Mouse (Mus musculus) right cerebral cortex, postnatal 4 days (tissue): ENCODE results near the gene Maml1.

Experiments
- DNase-seq: peaks from one replicate; pipeline ENCODE4 v3.0.0-alpha.2; 2022

The Maml1 gene

DNA sequence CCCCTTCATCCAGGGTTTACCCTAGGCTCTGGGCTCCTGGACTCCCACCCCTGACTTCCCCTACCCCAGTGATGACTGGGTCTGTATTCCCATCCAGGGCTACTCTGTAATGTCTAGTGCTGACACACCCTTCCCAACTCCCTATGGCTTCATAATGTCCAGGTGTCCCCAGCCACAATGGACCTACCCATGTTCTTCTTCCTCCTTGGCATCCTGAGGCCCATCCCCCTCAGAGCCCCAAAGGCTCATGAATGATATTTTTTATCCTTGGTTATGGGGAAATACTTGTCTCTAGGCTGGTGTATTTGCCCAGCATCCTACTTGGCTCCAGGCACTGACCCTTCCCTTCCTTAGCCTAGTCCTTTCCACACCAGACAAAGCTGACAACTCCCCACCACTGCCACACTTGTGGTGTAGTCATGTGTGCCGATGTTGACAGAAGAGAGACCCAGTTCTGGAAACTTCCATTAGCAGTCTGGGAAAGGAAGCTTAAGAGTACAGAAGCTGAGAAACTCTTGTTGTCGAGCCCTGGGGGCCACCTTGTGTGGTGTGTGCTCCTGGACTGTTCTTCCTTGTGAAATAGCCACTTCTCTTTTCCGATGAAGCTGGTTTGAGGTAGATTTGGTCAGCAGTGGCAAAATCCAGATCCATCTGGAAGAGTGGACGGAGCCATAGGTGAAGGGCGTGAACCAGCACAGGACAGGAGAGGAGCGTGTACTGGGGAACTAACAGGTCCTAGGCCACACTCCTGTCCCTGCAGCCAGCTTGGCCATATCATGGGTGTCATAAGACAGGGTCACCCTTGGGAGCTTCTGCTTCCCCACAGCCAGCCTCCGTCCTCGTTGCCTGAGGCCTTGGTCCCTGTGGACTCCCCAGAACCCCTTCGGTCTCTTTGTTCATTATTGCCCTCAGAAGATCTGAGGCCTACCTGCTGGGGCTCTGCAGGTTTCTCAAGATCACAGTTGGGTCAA, 53.0 kb downstream of the Maml1 start:
- no peak for DNase-seq

DNA sequence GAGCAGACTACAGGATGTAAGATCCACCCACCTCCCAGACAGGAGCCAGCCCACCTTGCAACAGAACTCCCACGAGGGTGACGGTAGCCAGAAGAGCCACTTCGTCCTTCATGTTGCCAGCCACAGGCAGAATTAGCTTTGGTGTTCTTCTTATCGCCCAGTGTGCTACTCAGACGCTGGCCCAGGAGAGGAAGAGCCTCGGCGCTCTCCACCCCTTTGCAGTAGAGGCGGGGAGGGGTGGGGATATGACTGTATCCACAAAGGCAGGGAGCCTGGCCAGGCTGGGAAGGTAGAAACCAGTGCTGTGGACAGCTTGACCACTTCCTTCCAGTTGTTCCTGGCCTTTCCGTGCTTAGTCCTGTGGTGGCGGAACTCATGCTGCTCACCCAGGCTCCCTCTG, 53.8 kb downstream of the Maml1 start, which contains the start of gene Ltc4s:
TSS of gene Ltc4s (minus strand) at position 293 of the 400 bp plus-strand sequence.
- DNase-seq: no peak

DNA sequence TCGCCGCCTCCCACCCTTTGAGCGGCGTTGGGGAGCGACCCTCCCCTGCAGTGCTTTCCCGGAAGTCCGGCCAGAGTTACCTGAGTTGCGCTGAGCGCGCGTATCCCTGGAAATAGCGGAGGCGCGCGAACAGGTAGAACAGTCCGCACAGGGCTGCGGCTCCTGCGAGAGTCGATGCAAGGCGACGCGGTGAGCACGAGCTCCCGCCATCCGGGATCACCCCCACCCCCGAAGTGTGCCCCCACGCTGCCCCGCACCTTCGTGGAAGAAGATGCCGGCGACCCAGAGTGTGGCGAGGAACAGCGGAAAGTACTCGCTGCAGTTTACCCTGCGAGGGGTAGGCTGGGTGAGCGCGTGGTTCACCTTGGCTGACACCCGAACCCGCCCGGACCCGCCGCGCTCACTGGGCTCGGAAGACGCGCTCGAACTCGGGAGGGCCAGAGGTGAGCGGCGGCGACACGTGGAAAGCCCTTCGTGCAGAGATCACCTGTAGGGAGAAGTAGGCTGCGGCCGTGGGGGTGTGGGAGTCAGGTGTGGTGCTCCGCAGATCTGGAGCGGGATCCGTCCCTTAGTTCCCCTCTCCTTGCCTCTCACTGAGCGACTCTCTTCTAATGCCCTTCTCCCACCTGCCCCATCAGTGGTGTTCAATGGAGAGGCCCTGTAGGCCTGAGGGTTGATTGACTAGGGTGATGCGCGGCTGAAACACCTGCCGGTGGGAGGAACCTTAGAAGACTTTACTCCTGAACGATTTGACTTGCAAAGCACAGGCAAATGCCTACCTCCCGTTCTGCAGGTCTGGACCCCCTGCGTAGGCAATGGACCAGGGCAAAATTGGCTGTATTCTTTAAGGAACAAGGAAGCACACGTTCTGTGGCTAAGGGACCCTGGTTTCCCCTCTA, 54.9 kb downstream of the Maml1 start:
- DNase-seq: no peak

DNA sequence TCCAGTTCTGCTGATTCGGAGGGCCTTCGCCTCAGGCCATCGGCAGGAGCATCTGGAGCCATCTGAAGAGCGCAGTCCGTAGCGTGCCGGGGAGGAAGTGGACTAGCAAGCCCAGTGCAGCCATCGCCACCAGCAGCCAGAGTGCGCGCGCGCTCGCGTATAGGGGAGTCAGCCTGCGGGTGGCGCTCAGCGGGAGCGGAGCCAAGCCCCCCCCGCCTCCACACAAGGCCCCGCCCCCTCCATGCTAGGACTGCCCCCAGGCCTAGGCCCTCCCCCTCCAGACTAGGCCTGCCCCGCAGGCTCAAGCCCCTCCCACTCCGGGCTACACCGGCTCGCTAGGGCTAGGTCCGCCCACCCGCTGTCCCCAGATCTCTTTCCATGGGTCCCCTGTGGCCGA, 55.6 kb downstream of the Maml1 start:
- peak; percentile 89 for DNase-seq

DNA sequence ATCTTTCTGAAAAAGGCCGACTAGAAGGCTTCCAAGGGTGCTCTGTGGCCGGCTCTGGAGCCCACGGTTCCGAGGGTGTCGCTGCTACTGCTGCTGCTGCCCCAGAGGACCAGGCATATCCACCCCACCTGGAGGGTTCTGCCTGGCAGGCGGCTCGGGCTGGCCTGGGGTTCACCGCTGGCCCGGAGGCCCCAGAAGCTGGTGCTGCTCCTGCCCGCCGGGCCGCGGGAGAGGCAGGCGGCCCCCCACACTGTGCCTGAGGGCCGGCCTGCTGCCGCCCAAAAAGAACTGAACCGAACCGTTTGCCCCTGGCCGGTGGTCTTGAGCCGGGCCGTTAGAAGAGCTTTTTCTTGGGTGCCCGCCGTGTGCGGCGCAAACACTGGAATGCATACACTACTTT, 57.5 kb downstream of the Maml1 start:
- DNase-seq: no peak

DNA sequence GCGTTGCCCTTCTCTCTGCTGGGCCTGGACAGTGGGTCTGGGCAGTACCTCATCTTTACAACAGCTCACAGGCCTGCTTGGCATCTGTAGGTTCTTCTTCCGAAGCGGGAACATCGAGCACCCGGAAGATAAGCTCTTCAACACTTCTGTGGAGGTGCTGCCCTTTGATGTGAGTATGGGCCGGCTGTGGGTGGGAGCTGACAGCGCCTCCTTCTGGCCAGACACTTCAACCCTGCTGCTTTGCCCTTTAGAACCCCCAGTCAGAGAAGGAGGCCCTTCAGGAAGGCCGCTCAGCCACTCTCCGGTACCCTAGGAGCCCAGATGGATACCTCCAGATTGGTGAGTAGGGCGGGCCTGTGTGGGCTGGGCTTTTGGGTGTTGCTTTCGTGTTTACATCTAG, 58.1 kb downstream of the Maml1 start:
- no peak for DNase-seq

DNA sequence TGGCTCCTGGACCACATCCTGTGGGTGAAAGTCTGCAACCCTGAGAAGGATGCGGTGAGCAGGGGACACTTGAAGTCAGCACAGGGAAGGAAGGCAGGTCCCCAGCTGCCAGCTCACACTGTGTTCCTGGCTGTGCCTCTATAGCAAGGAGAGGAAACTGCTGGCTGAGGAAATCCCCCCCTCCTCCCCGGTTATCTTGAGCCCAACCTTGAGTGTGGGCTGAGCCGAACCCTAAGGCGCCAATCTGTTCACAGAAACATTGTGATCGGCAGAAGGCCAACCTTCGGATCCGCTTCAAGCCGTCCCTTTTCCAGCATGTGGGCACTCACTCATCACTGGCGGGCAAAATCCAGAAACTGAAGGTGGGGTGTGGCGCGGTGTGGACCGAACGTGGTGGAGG, 59.1 kb downstream of the Maml1 start:
- no peak for DNase-seq

DNA sequence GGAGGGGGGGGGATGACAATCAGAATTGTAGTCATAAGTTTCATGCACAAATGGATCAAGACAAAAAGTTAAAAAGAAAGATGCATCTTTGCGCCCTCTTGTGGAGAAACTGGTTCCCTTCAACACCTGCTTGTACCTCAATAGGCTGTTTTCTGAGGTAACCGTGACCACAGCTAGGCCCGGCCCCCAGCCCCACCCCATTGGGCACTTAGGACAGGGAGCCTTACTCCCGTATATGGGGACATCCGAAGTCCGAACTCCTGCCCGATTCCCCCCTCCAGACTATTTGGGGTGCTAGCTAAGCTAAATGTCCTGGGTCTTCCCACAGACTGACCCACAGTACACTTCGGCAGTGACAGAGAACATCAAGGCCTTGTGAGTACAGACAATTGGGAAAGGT, 60.7 kb downstream of the Maml1 start:
- DNase-seq: peak; percentile 50

DNA sequence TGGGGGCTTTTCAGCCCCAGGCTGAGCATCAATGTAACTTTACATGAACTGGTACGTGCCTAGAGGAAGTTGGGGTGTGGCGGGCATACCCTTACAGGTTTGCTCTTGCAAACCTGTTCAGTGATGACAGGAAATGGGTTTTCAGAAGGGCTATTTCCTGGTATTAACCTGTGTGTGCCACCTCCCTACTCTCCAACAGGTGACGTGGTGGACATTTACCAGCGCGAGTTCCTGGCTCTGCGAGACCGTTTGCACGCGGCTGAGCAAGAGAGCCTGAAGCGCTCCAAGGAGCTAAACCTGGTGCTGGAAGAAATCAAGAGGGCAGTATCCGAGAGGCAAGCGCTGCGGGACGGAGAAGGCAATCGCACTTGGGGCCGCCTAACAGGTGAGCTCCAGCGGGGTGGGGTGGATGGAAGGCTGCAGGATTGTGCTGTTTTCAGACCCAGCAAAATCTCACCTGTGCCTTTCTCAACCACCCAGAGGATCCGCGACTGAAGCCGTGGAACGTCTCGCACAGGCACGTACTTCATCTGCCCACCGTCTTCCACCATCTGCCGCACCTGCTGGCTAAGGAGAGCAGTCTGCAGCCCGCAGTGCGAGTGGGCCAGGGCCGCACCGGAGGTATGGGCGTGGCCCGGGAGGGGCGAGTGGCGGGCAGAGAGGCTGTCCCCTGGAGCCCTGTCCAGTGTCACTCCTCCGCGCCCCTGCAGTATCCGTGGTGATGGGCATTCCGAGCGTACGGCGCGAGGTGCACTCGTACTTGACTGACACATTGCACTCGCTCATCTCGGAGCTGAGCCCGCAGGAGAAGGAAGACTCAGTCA, 61.4 kb downstream of the Maml1 start:
- no peak for DNase-seq

DNA sequence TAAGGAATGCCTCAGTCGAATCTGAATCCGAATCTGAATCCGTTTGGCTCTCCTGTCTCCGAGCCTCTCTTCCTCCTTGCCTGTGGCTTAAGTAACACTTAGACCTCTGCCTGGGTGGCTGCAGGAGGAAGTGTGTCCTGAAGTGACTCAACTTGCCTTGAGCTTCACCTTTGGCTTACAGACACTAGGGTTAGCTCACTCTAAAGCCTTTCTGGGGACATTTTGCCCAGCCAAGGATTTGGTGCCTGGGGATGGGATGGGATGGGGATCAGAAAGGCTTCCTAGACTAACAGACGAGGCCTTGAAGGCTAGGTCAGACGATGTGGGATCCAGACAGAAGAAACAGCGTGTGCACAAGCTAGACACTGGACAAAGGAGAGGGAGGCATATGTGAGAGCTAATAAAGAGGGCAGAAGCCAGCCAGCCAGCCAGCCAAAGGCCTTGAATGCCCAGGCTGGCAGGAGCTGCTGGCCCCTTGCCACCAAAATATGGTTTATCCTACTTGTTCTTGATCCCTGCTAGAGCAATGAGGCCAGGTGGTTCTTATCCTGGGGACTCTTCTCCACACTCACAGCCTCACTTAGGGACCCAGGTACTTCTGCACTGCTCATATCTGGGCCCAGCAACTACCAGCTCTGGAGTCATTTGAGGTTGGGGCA, 62.7 kb downstream of the Maml1 start:
- no peak for DNase-seq

DNA sequence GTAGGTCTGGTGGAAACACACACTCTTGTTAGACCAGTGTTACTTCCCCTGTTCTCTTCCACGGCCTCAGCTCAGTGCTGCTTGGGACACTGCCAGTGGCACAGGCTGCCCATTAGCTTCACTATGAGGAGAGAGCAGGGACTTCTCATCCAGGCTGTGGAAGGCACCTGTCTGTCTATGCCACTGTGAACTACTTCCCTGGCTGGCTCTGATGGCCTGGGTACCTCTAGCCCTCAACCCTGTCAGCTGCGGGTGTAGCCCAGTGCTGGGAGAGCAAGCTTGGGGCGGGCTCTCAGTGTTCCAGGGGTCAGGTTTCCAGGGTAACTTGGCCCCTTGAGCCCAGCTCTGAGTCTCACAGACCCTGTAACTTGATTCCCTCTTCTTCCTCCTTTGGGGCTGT, 63.3 kb downstream of the Maml1 start:
- DNase-seq: no peak

DNA sequence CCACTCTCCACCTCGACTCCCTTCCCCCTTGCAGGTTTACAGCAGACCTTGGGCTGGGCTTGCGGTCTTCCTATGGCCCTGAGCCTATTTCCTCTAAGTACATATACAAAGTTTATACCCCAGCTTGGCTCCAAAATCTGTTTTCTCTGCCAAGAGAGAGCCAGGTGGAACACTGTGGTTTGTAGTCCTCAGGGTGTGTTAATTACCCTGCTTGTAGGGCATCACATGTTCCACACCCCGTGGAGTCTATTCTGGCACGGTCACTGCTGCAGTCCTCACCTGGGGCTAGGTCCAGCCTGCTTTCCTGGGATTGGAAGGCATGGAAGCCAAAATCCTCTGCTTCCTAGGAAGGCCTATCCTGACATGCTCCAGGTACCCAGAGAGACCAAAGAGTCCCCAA, 64.4 kb downstream of the Maml1 start:
- no peak for DNase-seq

DNA sequence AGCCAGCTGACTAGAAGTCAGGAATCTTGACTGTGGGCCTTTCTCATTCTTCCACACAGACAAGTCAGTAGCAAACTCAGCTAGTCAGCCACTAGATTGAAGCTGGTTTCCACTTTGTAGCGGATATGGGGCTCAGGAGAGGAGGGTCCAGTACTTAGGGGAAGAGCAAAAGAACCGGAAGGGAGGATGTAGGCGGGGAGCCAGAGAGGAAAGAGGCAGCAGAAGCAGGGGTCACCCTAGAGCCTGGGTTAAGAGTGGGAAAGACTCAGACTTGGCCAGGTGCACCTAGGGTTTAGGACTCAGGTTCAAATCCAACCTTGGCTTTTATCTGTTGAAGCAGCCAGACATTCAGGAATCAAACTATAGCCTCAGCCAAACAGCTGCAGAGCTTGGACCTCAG, 64.9 kb downstream of the Maml1 start:
- DNase-seq: no peak

DNA sequence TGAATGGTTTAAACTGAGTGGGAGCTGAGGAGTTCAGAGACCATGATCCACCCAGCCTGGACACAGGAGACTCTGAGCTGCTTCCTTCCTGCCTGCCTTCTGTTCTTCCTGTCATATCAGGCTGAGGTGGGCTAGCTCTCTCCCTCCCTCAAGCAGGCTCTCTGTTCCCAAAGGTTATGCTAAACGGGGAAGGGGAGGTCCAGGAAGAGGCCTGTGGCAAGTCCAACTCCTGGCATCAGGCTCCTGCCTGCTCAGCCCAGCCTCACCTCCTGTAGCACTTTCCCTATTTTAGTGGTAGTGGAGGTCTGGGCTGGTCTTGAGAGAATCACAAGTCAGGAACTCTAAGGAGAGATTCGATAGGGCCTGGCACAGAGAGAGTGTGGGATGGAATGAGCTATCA, 65.7 kb downstream of the Maml1 start:
- no peak for DNase-seq

DNA sequence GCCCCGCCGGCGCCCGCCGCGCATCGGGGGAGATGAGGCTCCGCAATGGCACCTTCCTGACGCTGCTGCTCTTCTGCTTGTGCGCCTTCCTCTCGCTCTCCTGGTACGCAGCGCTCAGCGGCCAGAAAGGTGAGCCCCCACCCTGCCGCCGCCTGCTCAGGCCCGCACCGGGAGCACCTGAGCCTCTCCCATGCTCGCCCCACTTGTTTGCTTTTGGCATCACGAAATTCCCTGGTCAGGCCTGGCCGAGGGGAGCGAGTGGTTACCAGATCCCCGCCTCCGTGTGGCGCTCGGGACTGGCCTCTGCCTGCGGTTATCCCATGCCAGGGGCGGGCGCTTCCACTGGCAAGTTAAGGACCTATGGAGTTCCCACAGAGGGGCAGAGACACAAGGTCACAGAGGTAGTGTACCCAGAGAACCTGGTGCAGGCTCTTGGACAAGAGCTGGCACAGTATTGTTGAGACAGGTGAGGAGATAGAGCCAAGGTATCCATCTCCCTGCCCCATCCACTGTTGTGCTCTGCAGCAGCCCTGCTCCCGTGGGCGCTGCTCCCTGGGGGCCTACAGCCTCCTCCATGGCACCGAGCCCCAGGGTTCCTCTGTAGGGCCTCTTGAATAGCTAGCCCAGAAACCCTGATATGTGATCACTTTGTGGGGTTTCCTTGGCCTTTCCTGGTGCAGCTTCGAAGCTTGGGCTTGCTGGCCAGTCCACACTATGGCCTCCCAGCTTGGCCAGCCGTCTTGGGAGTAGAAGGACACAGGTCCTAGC, 66.3 kb downstream of the Maml1 start:
- peak; percentile 53 for DNase-seq

DNA sequence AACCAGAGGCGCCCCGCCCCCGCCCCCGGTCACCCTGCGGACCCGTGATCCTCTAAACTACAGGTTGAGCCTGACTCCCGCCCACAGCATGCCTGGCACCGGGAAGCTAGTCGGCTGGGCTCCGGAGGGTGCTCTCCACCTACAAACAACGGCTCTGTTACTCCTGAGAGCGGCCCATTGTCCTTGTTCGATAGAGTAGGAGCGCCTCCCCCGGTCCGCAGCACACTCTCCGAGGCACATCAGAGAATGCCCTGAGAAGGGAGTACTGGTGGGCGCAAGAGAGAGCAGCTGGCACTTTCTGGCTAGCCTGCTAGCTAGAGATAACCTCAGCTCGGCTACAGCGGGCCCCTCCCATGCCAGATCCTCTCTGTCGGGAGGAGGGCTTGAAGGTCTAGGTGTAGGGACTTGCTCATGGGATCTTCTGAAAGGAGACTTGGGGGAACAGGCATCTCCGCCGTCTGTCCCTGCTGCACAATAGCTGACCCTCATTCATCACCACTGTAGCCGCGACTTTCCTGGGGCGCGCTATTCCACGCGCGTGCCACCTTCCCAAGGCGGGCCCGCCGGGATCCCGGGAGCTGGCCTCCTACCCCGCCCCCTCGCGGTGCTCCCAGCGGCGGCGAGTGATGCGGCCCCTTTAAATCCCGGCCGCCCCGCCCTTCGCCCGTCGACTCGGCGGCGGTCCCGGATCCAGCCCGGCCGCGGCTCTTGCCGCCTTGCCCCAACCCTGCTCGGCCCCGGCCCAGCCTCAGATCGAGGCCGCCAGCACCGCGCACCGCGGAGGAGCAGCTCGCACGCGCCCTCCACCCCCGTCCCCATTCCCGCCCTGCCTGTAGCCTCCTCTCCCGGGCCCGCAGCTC, 67.2 kb downstream of the Maml1 start:
- DNase-seq: peak; percentile 85

DNA sequence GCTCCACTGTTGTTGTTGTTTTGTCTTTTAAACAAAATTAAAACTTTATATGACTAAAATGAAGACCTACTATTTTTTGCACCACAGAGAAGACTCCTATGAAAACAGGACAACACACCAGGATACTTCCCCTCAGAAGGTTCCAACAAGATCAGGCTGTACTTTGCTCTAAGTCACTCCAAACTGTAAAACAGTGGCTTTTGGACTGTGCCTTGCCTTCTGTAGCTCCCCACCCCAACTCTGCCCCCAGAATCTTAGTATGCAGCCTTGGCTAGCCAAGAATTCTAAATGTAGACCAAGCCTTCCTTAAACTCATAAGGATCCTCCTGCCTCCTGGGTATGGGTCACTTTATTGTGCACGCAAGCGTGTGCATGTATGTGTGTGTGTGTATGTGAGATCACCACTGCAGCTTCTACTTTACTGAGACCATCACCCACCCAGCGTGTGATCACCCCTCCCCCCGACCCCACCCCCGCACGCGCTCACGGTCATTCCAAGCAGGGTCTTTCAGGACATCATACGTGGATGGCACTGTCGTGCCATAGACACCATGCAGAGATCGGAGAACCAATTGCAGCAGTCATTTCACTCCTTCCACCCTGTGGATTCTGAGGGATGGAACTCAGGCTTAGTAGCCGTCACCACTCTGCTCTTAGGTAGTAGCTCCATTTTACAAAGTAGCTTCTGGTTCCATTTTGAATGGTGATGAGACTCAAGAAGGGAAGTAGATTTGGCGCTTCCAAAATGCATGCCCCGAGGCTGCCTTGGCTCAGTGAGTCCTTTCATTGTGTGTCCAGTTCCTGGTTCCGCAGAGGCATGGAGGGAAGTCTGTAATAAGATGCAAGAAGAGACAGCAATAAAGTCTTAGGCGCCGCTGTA, 68.1 kb downstream of the Maml1 start:
- no peak for DNase-seq

DNA sequence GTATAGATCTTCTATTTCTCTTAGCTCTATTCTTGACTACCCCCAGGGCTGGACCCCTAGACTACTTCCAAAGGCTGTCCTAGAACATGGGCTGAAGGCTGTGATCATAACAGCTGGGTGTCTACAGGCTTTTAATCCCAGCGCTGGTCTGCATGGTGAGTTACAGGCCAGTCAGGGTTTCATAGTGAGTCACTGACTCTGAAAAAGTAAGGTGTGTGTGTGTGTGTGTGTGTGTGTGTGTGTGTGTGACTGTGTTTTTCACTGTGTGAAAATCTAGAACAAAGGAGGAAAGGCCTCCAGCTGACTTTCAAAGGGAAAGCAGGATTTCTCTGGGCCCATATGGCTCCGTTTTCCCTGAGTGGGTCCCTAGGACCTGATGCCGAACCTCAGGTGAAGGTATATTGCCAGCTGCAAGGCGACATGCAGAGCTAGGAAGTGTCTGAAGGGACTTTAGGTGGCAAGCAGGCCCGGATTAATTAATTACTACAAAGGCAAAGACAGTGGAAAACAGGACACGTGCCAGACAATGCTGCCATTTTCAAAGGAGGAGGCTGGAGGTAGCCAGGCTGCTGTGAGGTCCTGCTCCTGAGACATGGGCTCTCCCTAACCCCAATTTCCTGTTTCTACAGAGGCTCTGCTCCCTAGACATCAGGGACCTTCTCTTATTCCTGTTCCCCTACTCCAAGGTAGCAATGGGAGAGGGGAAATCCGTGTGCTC, 69.4 kb downstream of the Maml1 start:
- DNase-seq: no peak

DNA sequence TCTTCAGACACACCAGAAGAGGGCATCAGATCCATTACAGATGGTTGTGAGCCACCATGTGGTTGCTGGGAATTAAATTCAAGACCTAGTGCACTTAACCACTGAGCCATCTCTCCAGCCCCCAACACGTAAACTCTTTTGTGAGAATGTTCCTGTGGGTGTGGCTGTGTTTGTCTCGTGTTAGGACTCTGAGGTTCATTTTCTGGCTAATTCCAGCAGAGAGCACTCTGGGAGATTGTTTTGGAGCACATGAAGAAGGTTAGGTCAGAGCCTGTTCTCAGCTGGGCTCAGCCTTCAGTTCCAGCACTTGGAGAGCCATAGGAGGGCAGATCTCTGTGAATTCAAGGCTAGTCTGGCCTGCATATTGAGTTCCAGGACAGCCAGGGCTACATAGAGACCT, 72.3 kb downstream of the Maml1 start:
- DNase-seq: no peak
